Mouse (Mus musculus) 3134 (cell line): Measurements from ENCODE around the gene Upk2.
"Not testable (repeated sequence)": the region's sequence is repeated elsewhere in the genome, so short reads cannot be mapped to it uniquely, and the experiment has no call there.

Experiments
- DNase-seq: peaks from one replicate; pipeline ENCODE4 v3.0.0-alpha.2; 2011; ENCODE audit warnings: low spot score; ENCODE audit not compliant: insufficient read length; ENCODE audit errors: extremely low read depth

The Upk2 gene

DNA sequence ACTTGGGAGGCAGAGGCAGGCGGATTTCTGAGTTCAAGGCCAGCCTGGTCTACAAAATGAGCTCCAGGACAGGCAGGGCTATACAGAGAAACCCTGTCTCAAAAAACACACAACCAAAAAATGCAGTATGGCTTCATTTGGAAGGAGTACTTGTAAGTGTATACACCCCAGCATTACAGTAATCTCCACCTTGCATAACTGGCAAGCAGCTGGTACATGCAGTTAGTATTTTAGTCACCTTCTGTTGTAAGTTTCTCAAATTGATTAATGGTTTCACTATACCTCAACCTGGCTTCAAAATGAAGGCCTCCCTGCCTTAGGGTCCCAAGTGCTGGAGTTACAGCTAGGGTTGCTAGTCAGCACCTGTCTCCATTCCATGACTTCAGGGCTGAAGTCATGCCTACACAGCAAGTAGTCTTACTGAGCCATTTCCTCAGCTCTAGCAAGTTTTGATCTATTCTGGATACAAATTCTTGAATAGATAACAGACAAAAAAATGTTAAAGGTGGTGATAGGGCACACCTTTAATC lies 43.1 kb downstream of the Upk2 start:
- no peak for DNase-seq

DNA sequence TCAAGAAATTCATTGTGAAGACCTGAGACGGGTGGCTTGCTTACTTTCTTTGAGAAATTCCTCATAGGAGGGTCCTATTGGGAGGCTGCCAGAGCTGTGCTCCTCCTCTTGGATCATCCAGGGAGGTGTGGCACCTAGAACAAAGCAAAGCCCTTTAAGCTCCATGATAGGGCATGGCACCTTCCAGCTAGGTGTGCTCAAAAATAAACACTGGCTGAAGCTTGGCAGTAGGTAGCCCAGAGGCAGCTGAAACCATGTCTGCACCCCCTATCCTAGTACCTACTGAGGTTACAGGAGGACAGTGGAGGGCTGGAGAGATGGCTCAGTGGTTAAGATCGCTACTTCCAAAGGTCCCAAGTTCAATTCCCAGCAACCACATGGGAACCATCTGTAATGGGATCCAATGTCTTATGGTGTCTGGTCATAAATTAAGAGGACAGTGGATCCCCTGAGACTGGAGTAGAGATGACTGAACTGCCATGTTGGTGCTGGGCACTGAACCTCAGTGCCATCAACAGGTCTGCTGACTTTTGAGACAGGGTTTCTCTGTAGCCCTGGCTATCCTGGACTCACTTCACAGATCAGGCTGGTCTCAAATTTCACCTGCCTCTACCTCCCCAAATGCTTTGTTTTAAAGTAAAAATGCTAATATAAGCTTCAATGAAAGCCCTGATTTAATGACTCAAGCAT lies 44.0 kb downstream of the Upk2 start:
- no peak for DNase-seq

DNA sequence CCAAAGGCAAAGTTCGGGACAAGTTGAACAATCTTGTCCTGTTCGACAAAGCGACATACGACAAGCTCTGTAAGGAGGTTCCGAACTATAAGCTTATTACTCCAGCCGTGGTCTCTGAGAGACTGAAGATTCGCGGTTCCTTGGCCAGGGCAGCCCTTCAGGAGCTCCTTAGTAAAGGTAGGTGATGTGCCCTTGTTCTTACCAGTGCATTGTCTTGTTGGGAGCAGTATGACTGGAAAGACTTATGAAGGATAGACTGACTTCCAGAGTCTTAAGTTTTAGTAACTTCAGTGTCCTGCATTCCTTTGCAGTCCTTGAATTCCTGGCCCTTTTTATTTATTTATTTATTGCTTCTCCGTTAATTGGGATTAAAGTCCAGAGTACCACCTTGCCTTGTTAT lies 46.1 kb downstream of the Upk2 start:
- DNase-seq, result not testable (repeated sequence)

DNA sequence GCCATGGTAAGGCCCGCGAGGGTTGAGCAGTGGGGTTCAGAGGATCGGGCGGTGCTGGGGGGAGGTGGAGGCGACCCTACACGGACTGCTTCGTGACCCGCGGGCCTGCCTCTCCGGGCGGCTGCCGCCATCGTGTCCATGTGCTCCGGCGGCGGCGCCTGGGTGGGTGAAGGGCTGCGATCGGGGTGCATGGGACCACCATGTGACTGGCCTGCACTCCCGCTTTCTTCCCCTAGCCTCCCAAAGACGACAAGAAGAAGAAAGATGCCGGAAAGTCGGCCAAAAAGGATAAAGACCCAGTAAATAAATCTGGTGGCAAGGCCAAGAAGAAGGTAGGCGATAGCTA lies 47.1 kb downstream of the Upk2 start:
- peak; percentile 78 for DNase-seq

DNA sequence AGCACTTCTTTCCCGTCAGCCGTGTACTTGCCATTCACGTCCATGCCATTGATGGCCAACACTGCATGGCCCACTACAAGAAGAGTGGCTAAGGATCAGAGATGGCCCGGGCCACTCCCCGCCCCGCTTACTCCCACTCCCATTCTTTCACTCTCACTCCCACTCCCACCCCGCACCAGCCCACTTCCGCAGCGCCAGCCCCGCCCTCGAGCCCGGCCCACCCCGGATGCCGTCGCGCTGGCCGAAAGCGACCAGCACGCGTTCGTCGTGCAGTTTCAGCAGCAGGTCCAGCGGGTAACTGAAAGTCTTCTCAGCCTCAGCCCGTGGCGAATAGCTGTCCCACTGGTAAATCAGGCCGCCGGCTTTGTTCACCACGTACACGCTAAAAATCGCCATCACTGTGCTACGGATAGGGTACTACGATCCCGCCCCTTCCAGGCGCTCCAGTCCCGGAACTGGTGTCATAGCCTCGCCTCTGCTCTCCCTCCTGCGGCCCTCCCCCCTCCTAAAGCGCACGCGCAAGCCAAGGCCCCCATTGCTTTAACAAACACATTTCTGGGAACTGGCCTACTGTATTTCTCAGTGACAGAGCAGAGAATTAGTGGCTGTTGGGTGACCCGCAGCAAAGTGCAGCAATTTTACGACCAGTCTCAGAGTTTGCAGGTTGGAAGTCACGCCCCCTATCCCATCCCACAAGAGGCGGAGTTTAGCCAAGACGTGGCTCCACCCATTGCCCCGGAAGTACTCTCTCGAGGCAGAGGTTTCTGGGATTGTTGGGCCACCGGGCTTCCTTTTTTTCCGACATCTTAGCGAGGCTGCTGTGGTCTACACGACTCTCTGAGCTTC lies 47.6 kb downstream of the Upk2 start, which contains the start of the genes Rps25 and Trappc4:
Gene Rps25, plus strand, starts transcription at position 234 of the 846 bp plus-strand sequence.
Gene Trappc4, minus strand, starts transcription at position 695 of the 846 bp plus-strand sequence.
- peak; percentile 88 for DNase-seq

DNA sequence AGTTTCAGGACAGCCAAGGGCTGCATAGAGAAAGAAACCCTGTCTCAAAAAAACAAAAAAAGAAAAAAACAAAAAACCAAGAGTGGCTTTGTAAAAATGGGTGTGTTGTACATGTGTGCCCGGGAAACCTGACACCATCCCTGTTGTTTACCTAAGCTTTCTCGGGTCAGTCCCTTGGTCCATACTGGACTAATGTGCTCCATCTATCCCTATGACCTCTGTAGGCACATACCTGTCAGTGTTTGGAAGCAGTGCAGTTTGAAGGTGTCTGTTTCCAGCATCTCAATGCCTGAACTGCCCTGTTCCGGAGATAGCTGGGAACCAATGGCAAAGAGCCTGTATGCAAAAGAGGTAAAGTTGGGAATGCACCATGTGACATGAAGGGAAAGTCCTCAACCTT lies 49.8 kb downstream of the Upk2 start:
- DNase-seq, result no peak
